Mouse (Mus musculus): ENCODE data around the gene Fam83f. TPM values are rescaled to one million over a fixed set of nuclear protein-coding genes. Genes with fewer than 3 reads are reported as not detected.

The Fam83f gene
- polyA plus RNA-seq (2016; fragmentation: Nextera tagmentation; extraction: Ambion mirVana): 2.6 and 3.0 TPM in 2 replicates

DNA sequence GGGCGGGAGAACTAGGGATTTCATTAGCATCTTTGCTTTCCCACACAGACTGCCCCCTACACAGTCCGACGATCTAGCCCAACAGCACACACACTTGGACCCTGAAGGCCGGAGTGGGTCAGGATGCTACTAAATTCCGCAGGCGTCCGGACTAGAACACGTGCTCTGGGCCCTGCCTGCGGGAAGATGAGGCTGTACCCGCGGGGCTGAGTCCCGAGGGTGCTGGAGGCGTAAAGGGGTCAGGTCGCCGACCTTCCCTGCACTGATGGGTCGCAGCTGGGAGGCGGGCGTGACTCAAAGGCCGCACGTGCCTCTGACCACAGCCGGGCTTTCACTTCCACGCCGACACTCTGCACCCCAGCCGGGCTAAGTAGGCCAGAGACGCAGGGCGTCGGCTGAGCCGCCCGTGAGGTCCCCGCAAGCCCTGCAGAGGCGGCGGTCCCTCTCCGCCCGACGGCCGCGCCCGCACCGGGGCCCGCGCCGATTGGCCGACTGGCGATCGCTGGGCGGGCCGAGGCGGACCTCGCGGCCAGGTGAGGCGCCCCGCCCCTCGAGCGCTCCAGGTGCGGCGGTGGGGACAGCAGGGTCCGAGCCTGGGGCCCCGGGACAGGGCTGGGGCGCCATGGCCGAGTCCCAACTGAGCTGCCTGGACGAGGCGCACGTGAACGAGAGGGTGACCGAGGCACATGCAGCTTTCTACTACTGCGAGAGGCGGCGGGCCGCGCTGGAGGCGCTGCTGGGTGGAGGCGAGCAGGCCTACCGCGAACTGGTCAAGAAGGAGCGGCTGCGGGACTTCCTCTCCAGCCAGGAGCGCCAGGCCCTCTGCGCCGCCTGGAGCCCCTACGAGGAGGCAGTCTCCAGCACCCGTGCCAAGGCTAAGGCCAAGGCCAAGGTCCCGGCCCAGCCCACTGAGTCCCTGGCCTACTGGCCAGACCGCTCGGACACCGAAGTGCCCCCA lies at the start of gene Fam83f:
TSS of gene Fam83f (plus strand) at position 553 of the 958 bp plus-strand sequence.
- Histone ChIP-seq H3K4me2 (replicated peaks) (peak within 1 kb of the TSS; percentile 63), H3K9me3 (no peaks in the 10 kb centered on the region), H3K27ac (no peak within 1 kb of the TSS), H3K36me3 (no peaks in the 10 kb centered on the region), H3K27me3 (peaks cover 37% of the 10 kb centered on the region), H3K4me3 (peak within 1 kb of the TSS; percentile 39), H3K9ac (peak within 1 kb of the TSS; percentile 28), H3K4me1 (0 out of 2 replicates have a peak, but pooled peaks cover 9% of the 10 kb centered on the region)
- peak; percentile 64 for ATAC-seq (ENCODE audit: insufficient number of reproducible peaks, insufficient read depth, low FRiP score, low TSS enrichment)
- 5% methylated on average over 85 of the region's 85 CpGs for WGBS

DNA sequence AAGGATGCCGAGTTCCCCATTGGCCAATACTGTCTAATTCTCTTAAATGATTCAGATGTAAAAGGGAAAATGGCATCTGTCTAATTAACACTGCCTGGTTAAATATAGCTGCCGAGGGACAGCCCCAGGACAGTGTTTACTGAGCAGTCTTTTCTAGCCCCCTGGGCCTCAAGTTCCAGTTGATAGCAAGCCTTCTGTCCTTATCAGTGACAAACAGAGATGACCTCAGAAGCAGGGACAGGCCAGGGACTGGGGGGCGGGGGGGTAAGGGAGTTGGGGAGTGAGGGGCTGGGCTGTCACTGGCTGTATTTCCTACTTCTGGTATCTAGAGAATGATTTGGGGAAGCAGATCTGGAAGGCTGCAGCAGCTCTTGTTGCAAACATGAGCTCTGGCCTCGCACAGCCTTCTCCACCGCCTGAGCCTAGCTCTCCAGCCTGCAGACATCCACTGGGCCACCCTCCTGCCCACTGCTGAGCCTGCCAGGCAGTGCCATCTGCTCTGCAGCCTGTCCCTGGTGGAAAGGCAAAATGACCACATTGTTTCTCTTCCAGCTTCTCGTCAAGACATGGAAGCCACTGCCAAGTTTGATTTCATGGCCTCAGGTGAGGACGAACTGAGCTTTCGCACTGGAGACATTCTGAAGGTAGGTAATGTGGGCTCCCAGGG lies 48.3 kb upstream of the Fam83f start:
- no peaks in the 10 kb centered on the region for H3K36me3 ChIP-seq
- H3K4me3 ChIP-seq: no peak overlapping the region
- ATAC-seq (ENCODE audit: insufficient number of reproducible peaks, insufficient read depth, low FRiP score, low TSS enrichment): 0 out of 2 replicates have a peak, but pooled peaks have one; percentile 47
- H3K27ac ChIP-seq: no peak overlapping the region
- H3K9me3 ChIP-seq: no peaks in the 10 kb centered on the region
- no peak overlapping the region for H3K9ac ChIP-seq
- no peaks in the 10 kb centered on the region for H3K4me1 ChIP-seq
- WGBS: 60% methylated on average over 8 of the region's 8 CpGs
- no peak overlapping the region for H3K4me2 ChIP-seq (replicated peaks)
- H3K27me3 ChIP-seq: no peaks in the 10 kb centered on the region

GRCm38 (mm10) chr15:80626472-80626871 lies 45.2 kb upstream of the Fam83f start:
- H3K9me3 ChIP-seq: no peaks in the 10 kb centered on the region
- no peak for ATAC-seq (ENCODE audit: insufficient number of reproducible peaks, insufficient read depth, low FRiP score, low TSS enrichment)
- H3K9ac ChIP-seq: no peak overlapping the region
- H3K27ac ChIP-seq: no peak overlapping the region
- no peak overlapping the region for H3K4me3 ChIP-seq
- 58% methylated on average over 6 of the region's 6 CpGs for WGBS
- no peaks in the 10 kb centered on the region for H3K27me3 ChIP-seq
- no peak overlapping the region for H3K4me2 ChIP-seq (replicated peaks)
- H3K4me1 ChIP-seq: peaks cover 9% of the 10 kb centered on the region
- no peaks in the 10 kb centered on the region for H3K36me3 ChIP-seq

GRCm38 (mm10) chr15:80630147-80630546 lies 41.5 kb upstream of the Fam83f start:
- no peaks in the 10 kb centered on the region for H3K36me3 ChIP-seq
- H3K9ac ChIP-seq: no peak overlapping the region
- peaks cover 9% of the 10 kb centered on the region for H3K4me1 ChIP-seq
- no peaks in the 10 kb centered on the region for H3K9me3 ChIP-seq
- ATAC-seq (ENCODE audit: insufficient number of reproducible peaks, insufficient read depth, low FRiP score, low TSS enrichment): no peak
- no peak overlapping the region for H3K4me2 ChIP-seq (replicated peaks)
- no peak overlapping the region for H3K4me3 ChIP-seq
- no peaks in the 10 kb centered on the region for H3K27me3 ChIP-seq
- no peak overlapping the region for H3K27ac ChIP-seq
- 62% methylated on average over 7 of the region's 7 CpGs for WGBS

DNA sequence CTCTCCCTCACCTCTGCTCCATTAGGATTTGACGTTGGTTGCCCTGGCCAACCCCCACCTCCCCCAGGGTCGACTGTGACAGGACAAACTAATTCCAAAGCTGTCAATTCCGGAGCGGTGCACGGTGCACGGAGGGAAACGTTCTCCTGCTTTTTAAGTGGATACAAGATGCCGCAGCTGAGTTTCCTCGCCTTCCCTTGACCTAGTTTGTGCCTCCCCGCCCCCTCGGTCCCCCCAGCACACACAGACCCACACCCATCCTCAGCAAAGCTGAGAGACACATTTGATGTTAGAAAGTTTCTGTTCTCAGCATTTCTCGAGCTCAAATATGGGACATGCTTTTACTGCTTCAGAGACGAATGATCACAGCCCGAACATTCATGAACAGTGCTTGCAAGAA lies 40.9 kb upstream of the Fam83f start:
- 51% methylated on average over 14 of the region's 14 CpGs for WGBS
- Histone ChIP-seq H3K4me1 (peaks cover 9% of the 10 kb centered on the region), H3K9ac (no peak overlapping the region), H3K27me3 (no peaks in the 10 kb centered on the region), H3K27ac (no peak overlapping the region), H3K9me3 (no peaks in the 10 kb centered on the region), H3K36me3 (no peaks in the 10 kb centered on the region), H3K4me2 (replicated peaks) (no peak overlapping the region; the same call in 1 of the 2 replicates), H3K4me3 (no peak overlapping the region)
- no peak for ATAC-seq (ENCODE audit: insufficient number of reproducible peaks, insufficient read depth, low FRiP score, low TSS enrichment)

DNA sequence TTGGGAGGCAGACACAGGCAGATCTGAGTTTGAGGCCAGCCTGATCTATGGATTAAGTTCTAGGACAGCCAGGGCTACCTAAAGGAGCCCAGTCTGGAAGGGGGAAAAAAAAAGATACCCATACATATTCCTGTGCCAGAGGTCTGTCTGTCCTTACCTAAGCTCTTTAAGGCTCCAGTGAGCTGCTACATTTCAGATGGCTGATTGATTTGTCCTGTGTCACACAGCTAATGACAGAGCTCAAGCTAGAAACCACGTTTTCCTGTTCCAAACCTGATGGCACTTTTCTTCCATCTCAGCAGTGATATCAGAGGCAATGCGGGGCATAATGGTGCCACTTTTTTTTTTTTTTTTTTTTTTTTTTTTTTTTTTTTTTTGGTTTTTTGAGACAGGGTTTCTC lies 40.3 kb upstream of the Fam83f start:
- Histone ChIP-seq H3K4me3 (no peak overlapping the region), H3K9me3 (no peaks in the 10 kb centered on the region), H3K9ac (no peak overlapping the region), H3K27me3 (no peaks in the 10 kb centered on the region), H3K27ac (no peak overlapping the region), H3K36me3 (no peaks in the 10 kb centered on the region), H3K4me1 (peaks cover 9% of the 10 kb centered on the region), H3K4me2 (replicated peaks) (no peak overlapping the region)
- ATAC-seq (ENCODE audit: insufficient number of reproducible peaks, insufficient read depth, low FRiP score, low TSS enrichment): no peak
- WGBS: 90% methylated on average over 2 of the region's 2 CpGs

DNA sequence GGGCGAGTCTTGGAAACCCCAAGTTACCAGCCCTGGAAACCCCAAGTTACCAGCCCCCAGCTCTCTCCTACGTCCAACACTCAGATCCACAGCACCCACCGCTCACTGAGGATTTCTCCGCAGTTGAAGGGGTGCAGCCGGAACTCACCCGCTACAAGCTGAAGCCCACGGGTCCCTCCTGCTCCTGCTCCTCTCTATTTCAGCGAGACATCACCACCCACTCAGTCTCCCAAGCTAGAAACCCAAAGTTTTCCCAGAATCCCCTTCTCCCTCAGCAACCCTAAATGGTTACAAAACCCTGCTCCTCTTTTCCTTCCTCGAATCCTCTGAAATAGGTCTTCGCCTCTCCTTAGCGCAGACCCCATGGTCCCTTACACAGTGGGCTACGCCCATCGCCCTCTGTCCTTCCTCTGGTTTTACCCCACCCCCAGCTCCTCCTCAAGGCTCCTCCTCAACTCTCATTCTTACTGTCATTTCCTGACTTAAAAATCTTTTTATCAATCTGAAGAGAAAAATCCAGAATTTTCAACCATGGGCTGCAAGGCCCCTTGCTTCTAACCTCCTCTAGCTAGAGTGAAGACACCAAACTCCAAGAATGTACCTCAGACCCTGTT lies 39.3 kb upstream of the Fam83f start:
- H3K9ac ChIP-seq: no peak overlapping the region
- H3K27ac ChIP-seq: no peak overlapping the region
- H3K9me3 ChIP-seq: no peaks in the 10 kb centered on the region
- H3K36me3 ChIP-seq: no peaks in the 10 kb centered on the region
- no peak overlapping the region for H3K4me2 ChIP-seq (replicated peaks)
- no peak overlapping the region for H3K4me3 ChIP-seq
- H3K27me3 ChIP-seq: no peaks in the 10 kb centered on the region
- no peak for ATAC-seq (ENCODE audit: insufficient number of reproducible peaks, insufficient read depth, low FRiP score, low TSS enrichment)
- H3K4me1 ChIP-seq: peaks cover 9% of the 10 kb centered on the region
- WGBS: 89% methylated on average over 13 of the region's 13 CpGs

DNA sequence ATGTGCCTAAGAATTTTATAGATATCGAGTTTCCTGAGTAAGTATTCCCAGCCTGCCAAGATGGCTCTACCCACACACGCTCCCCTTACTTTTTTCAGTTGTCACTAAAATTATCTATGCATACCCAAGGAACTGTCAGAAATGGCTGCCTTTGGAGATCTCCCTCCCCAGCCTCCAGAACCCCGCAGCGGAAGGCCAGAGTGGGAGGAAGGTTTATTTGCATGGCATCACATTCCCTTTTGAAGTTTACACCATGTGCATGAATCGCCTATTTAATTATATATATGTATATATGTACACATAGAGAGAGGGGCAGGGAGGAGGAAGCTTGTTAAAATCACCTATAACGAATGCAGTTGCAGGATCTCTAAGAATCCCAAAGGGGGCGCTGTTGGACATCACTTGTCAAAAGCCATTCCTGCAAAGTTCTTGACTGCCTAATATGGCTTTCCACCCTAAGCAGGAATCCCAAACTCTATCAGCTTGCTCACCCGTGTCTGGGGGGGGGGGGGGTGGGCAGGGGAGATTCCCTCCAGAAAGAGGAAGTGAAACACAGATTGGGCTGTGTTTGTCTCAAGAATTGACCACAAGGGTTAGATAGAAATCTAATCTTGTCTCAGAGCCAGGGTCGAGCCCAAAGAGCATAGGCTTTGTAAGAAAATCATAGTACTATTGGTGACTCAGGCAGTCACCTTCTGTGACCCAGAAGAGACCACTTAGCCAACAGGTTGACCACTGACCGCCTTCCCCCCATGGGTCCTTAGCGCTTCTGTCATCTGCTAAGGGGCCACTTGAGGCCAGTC lies 37.1 kb upstream of the Fam83f start:
- Histone ChIP-seq H3K36me3 (no peaks in the 10 kb centered on the region), H3K4me1 (peaks cover 9% of the 10 kb centered on the region), H3K27me3 (no peaks in the 10 kb centered on the region), H3K9me3 (no peaks in the 10 kb centered on the region), H3K4me2 (replicated peaks) (no peak overlapping the region), H3K9ac (no peak overlapping the region), H3K4me3 (no peak overlapping the region), H3K27ac (no peak overlapping the region)
- no peak for ATAC-seq (ENCODE audit: insufficient number of reproducible peaks, insufficient read depth, low FRiP score, low TSS enrichment)
- WGBS: 50% methylated on average over 11 of the region's 11 CpGs

DNA sequence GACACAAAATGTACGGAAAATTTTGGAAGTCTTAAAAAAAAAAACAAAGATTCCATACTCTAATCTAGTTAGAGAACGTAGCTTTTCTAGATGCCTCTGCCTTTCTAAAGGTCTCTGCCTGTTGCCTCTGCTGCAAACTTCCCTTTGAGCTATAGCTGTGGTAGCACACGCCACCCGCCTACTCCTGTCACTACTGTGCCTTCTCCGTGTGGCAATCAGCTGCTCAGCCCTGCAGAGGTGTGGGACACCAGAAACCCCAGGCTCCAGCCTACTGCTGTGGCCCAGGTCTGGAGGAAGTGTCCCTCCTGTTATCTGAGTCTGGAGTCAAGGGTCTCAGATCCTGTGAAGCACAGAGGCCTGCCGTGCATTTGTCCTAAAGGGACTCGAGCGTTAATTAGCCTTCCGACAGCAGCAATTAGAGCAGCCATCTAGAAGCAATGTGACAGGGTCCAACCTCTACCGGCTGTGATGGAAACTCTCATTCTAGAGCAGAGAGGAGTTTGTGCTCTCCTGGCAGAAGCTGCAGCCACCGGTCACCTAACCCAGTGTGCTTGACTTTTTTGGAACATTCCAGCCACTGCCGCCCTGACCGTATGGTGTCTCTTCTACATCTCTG lies 34.8 kb upstream of the Fam83f start:
- Histone ChIP-seq H3K36me3 (no peaks in the 10 kb centered on the region), H3K4me3 (no peak overlapping the region), H3K4me1 (peaks cover 3% of the 10 kb centered on the region; the same call in 1 of the 2 replicates), H3K27me3 (no peaks in the 10 kb centered on the region), H3K27ac (no peak overlapping the region), H3K4me2 (replicated peaks) (no peak overlapping the region), H3K9ac (no peak overlapping the region), H3K9me3 (no peaks in the 10 kb centered on the region)
- WGBS: 55% methylated on average over 13 of the region's 13 CpGs
- no peak for ATAC-seq (ENCODE audit: insufficient number of reproducible peaks, insufficient read depth, low FRiP score, low TSS enrichment)

- ATAC-seq (ENCODE audit: insufficient number of reproducible peaks, insufficient read depth, low FRiP score, low TSS enrichment): no peak
- Histone ChIP-seq H3K4me1 (peaks cover 3% of the 10 kb centered on the region; the same call in 1 of the 2 replicates), H3K36me3 (no peaks in the 10 kb centered on the region), H3K27ac (no peak overlapping the region), H3K27me3 (no peaks in the 10 kb centered on the region), H3K4me3 (no peak overlapping the region), H3K4me2 (replicated peaks) (no peak overlapping the region), H3K9ac (no peak overlapping the region), H3K9me3 (no peaks in the 10 kb centered on the region)
- WGBS: 63% methylated on average over 11 of the region's 11 CpGs
Observed at GRCm38 (mm10) chr15:80639071-80639702, 32.5 kb upstream of the Fam83f start.
